Mouse (Mus musculus): Measurements from ENCODE around the gene Ubxn10. TPM values are rescaled to one million over a fixed set of nuclear protein-coding genes. Genes with fewer than 3 reads are reported as not detected.

Gene Ubxn10
- 9.7 TPM for polyA plus RNA-seq (2014; fragmentation: Illumina TruSeq; extraction: RNeasy Lipid Tissue Mini Kit (QIAGEN cat#74804); ENCODE audit: low read depth, low replicate concordance)

GRCm38 (mm10) chr4:138737031-138737430, at the start of gene Ubxn10:
Gene Ubxn10 (minus strand): TSS chr4:138737167.

GRCm38 (mm10) chr4:138775435-138775834, 38.5 kb upstream of the Ubxn10 start, which contains the start of gene Pla2g2d:
Gene Pla2g2d (plus strand): TSS chr4:138775735.

GRCm38 (mm10) chr4:138757416-138757815, 20.4 kb upstream of the Ubxn10 start, which contains the start of gene Pla2g2f:
Gene Pla2g2f (minus strand): TSS chr4:138757626.

GRCm38 (mm10) chr4:138724354-138725126, 12.4 kb downstream of the Ubxn10 start, which contains the start of gene Pla2g2c:
Gene Pla2g2c (plus strand): TSS chr4:138724792.

Other genes with a start within 250 kb of the Ubxn10 start
- 0.77 TPM for gene Vwa5b1, start 101.3 kb downstream of the Ubxn10 start, polyA plus RNA-seq (2014; fragmentation: Illumina TruSeq; extraction: RNeasy Lipid Tissue Mini Kit (QIAGEN cat#74804); ENCODE audit: low read depth, low replicate concordance)
- 2.9 TPM for gene Pla2g2c, start 12.4 kb downstream of the Ubxn10 start, polyA plus RNA-seq (2014; fragmentation: Illumina TruSeq; extraction: RNeasy Lipid Tissue Mini Kit (QIAGEN cat#74804); ENCODE audit: low read depth, low replicate concordance)
- gene Pla2g2f, start 20.5 kb upstream of the Ubxn10 start, polyA plus RNA-seq (2014; fragmentation: Illumina TruSeq; extraction: RNeasy Lipid Tissue Mini Kit (QIAGEN cat#74804); ENCODE audit: low read depth, low replicate concordance) = not detected
- 8.3 TPM for gene Pla2g2d, start 38.6 kb upstream of the Ubxn10 start, polyA plus RNA-seq (2014; fragmentation: Illumina TruSeq; extraction: RNeasy Lipid Tissue Mini Kit (QIAGEN cat#74804); ENCODE audit: low read depth, low replicate concordance)
- gene Pla2g5, start 126.3 kb upstream of the Ubxn10 start, polyA plus RNA-seq (2014; fragmentation: Illumina TruSeq; extraction: RNeasy Lipid Tissue Mini Kit (QIAGEN cat#74804); ENCODE audit: low read depth, low replicate concordance) = 61.9 TPM
- gene Gm13030, start 136.8 kb upstream of the Ubxn10 start, polyA plus RNA-seq (2014; fragmentation: Illumina TruSeq; extraction: RNeasy Lipid Tissue Mini Kit (QIAGEN cat#74804); ENCODE audit: low read depth, low replicate concordance) = not detected
- 3.4 TPM for gene Pla2g2e, start 140.8 kb upstream of the Ubxn10 start, polyA plus RNA-seq (2014; fragmentation: Illumina TruSeq; extraction: RNeasy Lipid Tissue Mini Kit (QIAGEN cat#74804); ENCODE audit: low read depth, low replicate concordance)
- gene Otud3, start 176.8 kb upstream of the Ubxn10 start, polyA plus RNA-seq (2014; fragmentation: Illumina TruSeq; extraction: RNeasy Lipid Tissue Mini Kit (QIAGEN cat#74804); ENCODE audit: low read depth, low replicate concordance) = 12.3 TPM
- gene Rnf186, start 229.9 kb upstream of the Ubxn10 start, polyA plus RNA-seq (2014; fragmentation: Illumina TruSeq; extraction: RNeasy Lipid Tissue Mini Kit (QIAGEN cat#74804); ENCODE audit: low read depth, low replicate concordance) = 35.7 TPM
- gene Tmco4, start 235.7 kb upstream of the Ubxn10 start, polyA plus RNA-seq (2014; fragmentation: Illumina TruSeq; extraction: RNeasy Lipid Tissue Mini Kit (QIAGEN cat#74804); ENCODE audit: low read depth, low replicate concordance) = 17.2 TPM